Mouse (Mus musculus) lung, embryonic 14.5 days (tissue): ENCODE measurements around the gene Gm20479. TPM values are rescaled to one million over a fixed set of nuclear protein-coding genes. Genes with fewer than 3 reads are reported as not detected.
A peak's percentile ranks its signal among the peaks of the same experiment; 100 is the strongest.

Experiments
- ATAC-seq: fragments of 200-750 bp; cut with Nextera tagmentation; 2 replicates; pipeline ENCODE4 v1.8.0; 2017; ENCODE audit warnings: mild to moderate bottlenecking, moderate TSS enrichment, moderate library complexity; ENCODE audit not compliant: insufficient read depth
- DNase-seq: peaks from one replicate; pipeline ENCODE4 v3.0.0-alpha.2; 2015
- H3K27ac ChIP-seq: fragments of 300-500 bp; sonication (generic); 2 replicates; pipeline ENCODE4 v1.5.1; 2014; ENCODE audit warnings: low read depth, mild to moderate bottlenecking, moderate library complexity
- H3K27me3 ChIP-seq: fragments of 300-500 bp; sonication (generic); 2 replicates; pipeline ENCODE4 v1.6.1; 2014; ENCODE audit warnings: low read length, control low read depth; ENCODE audit not compliant: insufficient read depth
- H3K36me3 ChIP-seq: fragments of 300-500 bp; sonication (generic); 2 replicates; pipeline ENCODE4 v1.6.1; 2014; ENCODE audit warnings: control low read depth; ENCODE audit not compliant: insufficient read depth
- H3K4me1 ChIP-seq: fragments of 300-500 bp; sonication (generic); 2 replicates; pipeline ENCODE4 v1.6.1; 2014; ENCODE audit warnings: antibody characterized with exemption, control low read depth; ENCODE audit not compliant: insufficient read depth
- H3K4me2 ChIP-seq: fragments of 300-500 bp; sonication (generic); 2 replicates; pipeline ENCODE4 v1.6.1; 2014; ENCODE audit warnings: mild to moderate bottlenecking
- H3K4me3 ChIP-seq: fragments of 300-500 bp; sonication (generic); 2 replicates; pipeline ENCODE4 v1.5.1; 2014; ENCODE audit warnings: low read depth, low read length
- H3K9ac ChIP-seq: fragments of 300-500 bp; sonication (generic); 2 replicates; pipeline ENCODE4 v1.6.1; 2014
- H3K9me3 ChIP-seq: fragments of 300-500 bp; sonication (generic); 2 replicates; pipeline ENCODE4 v1.6.1; 2016; ENCODE audit warnings: low read depth, low read length, control low read depth
- CTCF ChIP-seq: IDR thresholded peaks from 2 replicates; pipeline ENCODE4 v1.5.1; 2016; ENCODE audit warnings: antibody characterized with exemption, low read depth
- WGBS: fragments of 180-500 bp; shearing (Covaris S2); extraction: QIAGEN DNeasy Blood & Tissue Kit; methylation state at CpG from one replicate; pipeline ENCODE4 v1.1.7; 2014; 5-methylcytosine and 5-hydroxymethylcytosine counted together
- polyA plus RNA-seq: library from polyadenylated mRNA; unstranded; fragments of >200 nt; fragmentation: Nextera tagmentation; extraction: Ambion mirVana; gene quantifications from 2 replicates; pipeline ENCODE4 v1.2.1, GENCODE M21; 2014

The Gm20479 gene
- polyA plus RNA-seq, 1 experiment from 2014 or later: 1.6 TPM

GRCm38 (mm10) chr7:27334405-27334911 lies 22.8 kb downstream of the Gm20479 start:
- Histone ChIP-seq H3K9ac (peak overlapping the region; percentile 80), H3K4me2 (peak overlapping the region; percentile 93), H3K4me1 (peaks cover 6% of the 10 kb centered on the region; the same call in 1 of the 2 replicates), H3K27me3 (peaks cover 74% of the 10 kb centered on the region), H3K4me3 (peak overlapping the region; percentile 66), H3K36me3 (no peaks in the 10 kb centered on the region), H3K27ac (peak overlapping the region; percentile 72), H3K9me3 (no peaks in the 10 kb centered on the region)
- WGBS: 2% methylated on average over 32 of the region's 32 CpGs
- ATAC-seq (no peak), DNase-seq (no peak)
- TF ChIP-seq CTCF: peak; percentile 29

- TF ChIP-seq CTCF: no peak
- no peak for ATAC-seq
- peak overlapping the region; percentile 80 for H3K9ac ChIP-seq
- H3K27ac ChIP-seq: peak overlapping the region; percentile 88
- H3K36me3 ChIP-seq: 0 out of 2 replicates have a peak, but pooled peaks cover 1% of the 10 kb centered on the region
- WGBS: under 1% methylated on average over 51 of the region's 77 CpGs
- H3K9me3 ChIP-seq: no peaks in the 10 kb centered on the region
- peak overlapping the region; percentile 93 for H3K4me2 ChIP-seq
- peaks cover 68% of the 10 kb centered on the region for H3K27me3 ChIP-seq
- peak overlapping the region; percentile 66 for H3K4me3 ChIP-seq
- DNase-seq: peak; percentile 70
- peaks cover 7% of the 10 kb centered on the region; the same call in 1 of the 2 replicates for H3K4me1 ChIP-seq
Measured at GRCm38 (mm10) chr7:27333316-27333941, 23.8 kb downstream of the Gm20479 start.

DNA sequence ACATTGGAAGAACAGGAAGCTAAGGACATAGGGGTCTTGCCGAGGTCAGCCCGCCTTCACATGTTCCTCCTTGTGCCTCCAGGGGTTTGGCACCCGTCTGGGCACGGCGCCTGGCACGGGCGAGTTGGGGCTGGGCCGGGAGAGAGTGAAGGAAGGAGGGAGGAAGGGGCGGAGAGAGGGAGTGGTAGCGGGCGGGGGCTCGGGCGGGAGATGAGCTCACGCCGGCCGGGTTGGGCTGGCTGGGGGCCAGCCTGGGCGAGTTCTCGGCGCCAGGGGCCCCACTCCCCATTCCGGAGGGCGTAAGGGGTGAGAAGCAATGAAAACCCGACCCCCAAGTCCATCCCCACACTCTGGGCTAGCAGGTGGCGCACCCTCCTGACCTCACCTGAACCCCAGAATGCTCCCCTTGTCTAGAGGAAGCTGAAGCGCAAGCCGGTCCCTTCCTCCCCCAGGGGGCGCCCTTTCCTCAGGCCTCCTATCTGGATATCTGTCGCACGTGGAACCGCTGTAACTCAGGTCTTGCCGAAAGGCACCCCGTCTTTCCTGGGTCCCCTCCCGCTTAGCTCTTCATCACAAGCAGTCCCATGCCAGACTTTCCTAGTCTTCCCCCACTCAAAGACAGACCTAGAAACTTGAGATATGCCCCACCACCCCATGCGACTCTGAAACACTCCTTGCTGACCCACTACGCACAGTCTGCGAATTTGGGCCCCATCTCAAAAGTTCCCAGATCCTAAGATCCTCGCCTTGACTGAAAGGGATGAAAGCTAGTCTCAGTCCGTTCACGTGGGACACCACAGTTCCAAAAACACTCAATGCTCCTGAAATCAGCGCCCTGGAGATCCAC lies 24.6 kb downstream of the Gm20479 start:
- no peaks in the 10 kb centered on the region for H3K9me3 ChIP-seq
- peak; percentile 89 for TF ChIP-seq CTCF
- peaks cover 7% of the 10 kb centered on the region; the same call in 1 of the 2 replicates for H3K4me1 ChIP-seq
- peak overlapping the region; percentile 80 for H3K9ac ChIP-seq
- WGBS: 1% methylated on average over 39 of the region's 39 CpGs
- peak overlapping the region; percentile 88 for H3K27ac ChIP-seq
- H3K36me3 ChIP-seq: peaks cover 9% of the 10 kb centered on the region; the same call in 1 of the 2 replicates
- peak overlapping the region; percentile 93 for H3K4me2 ChIP-seq
- DNase-seq (peak; percentile 95), ATAC-seq (peak; percentile 2)
- H3K4me3 ChIP-seq: peak overlapping the region; percentile 66
- H3K27me3 ChIP-seq: peaks cover 65% of the 10 kb centered on the region

DNA sequence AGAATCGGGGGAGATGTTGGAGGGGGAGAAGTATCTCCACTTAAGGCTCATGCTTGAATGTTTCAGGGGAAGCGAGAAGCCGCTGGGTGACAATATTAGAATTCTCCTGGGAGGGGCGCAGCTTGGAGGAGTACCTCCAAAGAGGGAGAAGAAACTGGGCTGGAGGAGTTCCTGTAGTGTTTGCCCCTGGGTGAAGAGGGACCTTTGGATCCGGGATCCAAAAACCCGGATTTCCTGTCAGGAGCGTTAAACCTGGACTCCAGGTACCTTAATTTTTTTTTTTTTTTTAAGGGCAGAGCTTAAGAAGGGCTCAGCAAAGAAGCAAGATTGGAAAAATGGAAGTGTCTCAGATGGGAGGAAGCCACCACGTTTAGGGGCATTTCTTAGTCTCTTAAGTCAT lies 25.4 kb downstream of the Gm20479 start:
- WGBS: 6% methylated on average over 8 of the region's 8 CpGs
- H3K4me1 ChIP-seq: peaks cover 7% of the 10 kb centered on the region; the same call in 1 of the 2 replicates

GRCm38 (mm10) chr7:27331541-27331851 lies 25.7 kb downstream of the Gm20479 start:
- Histone ChIP-seq H3K36me3 (peaks cover 9% of the 10 kb centered on the region; the same call in 1 of the 2 replicates), H3K9ac (peak overlapping the region; percentile 80), H3K4me1 (peaks cover 9% of the 10 kb centered on the region; the same call in 1 of the 2 replicates), H3K9me3 (no peaks in the 10 kb centered on the region), H3K4me2 (peak overlapping the region; percentile 93), H3K27me3 (peaks cover 65% of the 10 kb centered on the region), H3K27ac (peak overlapping the region; percentile 88), H3K4me3 (peak overlapping the region; percentile 66)
- WGBS: 0% methylated on average over 8 of the region's 8 CpGs
- ATAC-seq (no peak), DNase-seq (no peak)
- no peak for TF ChIP-seq CTCF

More for the DNA sequence above, 25.4 kb downstream of the Gm20479 start:
- peak; percentile 65 for DNase-seq
- Histone ChIP-seq H3K4me3 (peak overlapping the region; percentile 66), H3K4me2 (peak overlapping the region; percentile 93), H3K27me3 (peaks cover 65% of the 10 kb centered on the region), H3K27ac (peak overlapping the region; percentile 88), H3K9me3 (no peaks in the 10 kb centered on the region), H3K9ac (peak overlapping the region; percentile 80), H3K36me3 (peaks cover 9% of the 10 kb centered on the region; the same call in 1 of the 2 replicates)
- ATAC-seq: no peak
- no peak for TF ChIP-seq CTCF

DNA sequence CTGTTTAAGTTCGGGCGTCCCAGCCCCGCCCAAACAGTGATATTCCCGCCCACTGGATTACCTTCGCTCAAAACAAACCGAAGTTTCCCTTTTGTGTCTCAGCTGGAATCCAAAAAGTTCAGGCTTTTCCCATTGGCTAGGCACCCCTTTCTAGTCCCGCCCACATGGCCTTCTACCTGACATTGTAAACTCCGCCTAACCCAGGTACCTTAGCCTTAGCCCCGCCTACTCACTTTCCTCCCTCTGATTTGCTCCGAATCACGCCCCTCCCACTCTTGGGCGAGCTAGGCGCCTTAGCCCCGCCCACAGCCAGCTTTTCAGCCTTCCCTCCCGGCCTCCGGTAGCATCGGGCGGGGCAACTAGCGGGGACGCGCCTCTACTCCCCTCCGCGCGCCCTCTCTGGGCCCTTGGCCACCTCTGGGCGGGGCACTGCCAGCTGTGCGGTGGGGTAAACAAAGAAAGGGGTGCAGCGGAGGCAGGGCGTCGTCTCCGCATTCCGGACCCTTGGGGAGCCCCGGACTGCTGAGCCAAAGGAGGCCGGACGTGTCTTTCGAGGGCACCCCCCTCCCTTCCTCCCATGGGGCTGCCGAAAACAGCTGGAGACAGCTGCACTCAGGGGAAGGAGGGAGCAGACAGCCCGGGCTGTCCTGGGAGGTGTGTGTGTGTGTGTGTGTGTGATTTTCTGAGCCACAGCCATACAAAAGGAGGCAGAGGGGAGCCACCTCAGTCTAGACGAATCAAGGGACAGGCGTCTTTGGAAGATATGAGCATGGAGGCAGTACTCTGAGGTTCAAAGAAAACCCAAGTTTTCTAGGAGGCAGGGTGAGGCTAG lies 26.3 kb downstream of the Gm20479 start:
- peaks cover 14% of the 10 kb centered on the region; the same call in 1 of the 2 replicates for H3K4me1 ChIP-seq
- H3K4me2 ChIP-seq: peak overlapping the region; percentile 93
- no peaks in the 10 kb centered on the region for H3K9me3 ChIP-seq
- WGBS: under 1% methylated on average over 39 of the region's 39 CpGs
- H3K4me3 ChIP-seq: peak overlapping the region; percentile 66
- H3K27ac ChIP-seq: peak overlapping the region; percentile 88
- peak; percentile 10; the same call in 1 of the 2 replicates for TF ChIP-seq CTCF
- peak; percentile 99 for DNase-seq
- peak overlapping the region; percentile 80; the same call in 1 of the 2 replicates for H3K9ac ChIP-seq
- peaks cover 65% of the 10 kb centered on the region for H3K27me3 ChIP-seq
- ATAC-seq: peak; percentile 74
- peaks cover 12% of the 10 kb centered on the region; the same call in 1 of the 2 replicates for H3K36me3 ChIP-seq
